Mouse (Mus musculus): ENCODE data around the gene Aurkb. TPM values are rescaled to one million over a fixed set of nuclear protein-coding genes. Genes with fewer than 3 reads are reported as not detected.
A peak's percentile ranks its signal among the peaks of the same experiment; 100 is the strongest.

Gene Aurkb
- total RNA-seq, 1 experiment = 71.7 TPM

DNA sequence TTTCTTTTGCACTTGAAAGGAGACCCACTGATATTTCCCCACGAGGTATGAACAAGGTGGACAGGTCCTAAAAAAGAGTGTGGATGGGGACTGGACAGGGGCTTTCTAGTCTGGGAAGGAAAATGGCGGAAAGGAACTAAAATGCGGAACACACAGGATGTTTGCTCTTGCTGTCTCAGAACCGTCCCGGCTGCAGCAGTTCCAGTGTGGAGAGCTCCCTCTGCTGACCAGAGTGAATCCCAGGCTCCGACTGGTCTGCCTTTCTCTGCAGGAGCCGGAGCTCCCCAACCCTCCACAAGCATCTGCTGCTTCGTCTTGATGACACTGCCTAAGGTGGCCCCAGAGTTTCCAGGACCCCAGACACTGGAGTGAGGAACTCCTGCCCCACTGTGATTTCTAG, 9.6 kb upstream of the Aurkb start:
- H3K9me3 ChIP-seq (ENCODE audit: control insufficient read depth, insufficient read depth, low read depth, low read length) = no peaks in the 10 kb centered on the region
- peak overlapping the region; percentile 11 to 52 for H3K4me3 ChIP-seq (ENCODE audit: insufficient read depth in 1 of 2, low read depth in 1 of 2, low read length in 2 of 2, poor library complexity in 1 of 2, severe bottlenecking in 1 of 2)
- TF ChIP-seq ZC3H11A (IDR thresholded peaks at IDR 0.05; ENCODE audit: borderline replicate concordance, low read depth, low read length) (no peak), CHD2 (IDR thresholded peaks at IDR 0.05; ENCODE audit: low read depth, low read length) (no peak), HCFC1 (IDR thresholded peaks at IDR 0.05; ENCODE audit: borderline replicate concordance, insufficient read depth, low read length) (no peak), ZNF384 (IDR thresholded peaks at IDR 0.05; ENCODE audit: low read depth, low read length) (no peak)
- peaks cover 33% of the 10 kb centered on the region for H3K36me3 ChIP-seq (ENCODE audit: control insufficient read depth, insufficient read depth, low read length, poor library complexity, severe bottlenecking)
- in situ Hi-C loops (cut with MboI; ENCODE audit: low sequenced_read_pairs in 2 of 2, unreplicated experiment in 2 of 2) = no loop called here
- peak overlapping the region; percentile 52; the same call in 1 of the 2 replicates for H3K9ac ChIP-seq (ENCODE audit: insufficient read depth, low read depth, low read length, poor library complexity, severe bottlenecking)
- peak overlapping the region; percentile 16; the same call in 1 of the 2 replicates for H3K27ac ChIP-seq (ENCODE audit: insufficient read depth, low read depth, low read length, poor library complexity, severe bottlenecking)
- H3K4me1 ChIP-seq (ENCODE audit: control insufficient read depth in 2 of 2, insufficient read depth in 2 of 2, low read length in 2 of 2, poor library complexity in 1 of 2) = peaks cover 1 to 20% of the 10 kb centered on the region in 2 experiments; a peak in 2 of 4 replicates
- peak; percentile 86 for DNase-seq (ENCODE audit: low read depth, low spot score)

DNA sequence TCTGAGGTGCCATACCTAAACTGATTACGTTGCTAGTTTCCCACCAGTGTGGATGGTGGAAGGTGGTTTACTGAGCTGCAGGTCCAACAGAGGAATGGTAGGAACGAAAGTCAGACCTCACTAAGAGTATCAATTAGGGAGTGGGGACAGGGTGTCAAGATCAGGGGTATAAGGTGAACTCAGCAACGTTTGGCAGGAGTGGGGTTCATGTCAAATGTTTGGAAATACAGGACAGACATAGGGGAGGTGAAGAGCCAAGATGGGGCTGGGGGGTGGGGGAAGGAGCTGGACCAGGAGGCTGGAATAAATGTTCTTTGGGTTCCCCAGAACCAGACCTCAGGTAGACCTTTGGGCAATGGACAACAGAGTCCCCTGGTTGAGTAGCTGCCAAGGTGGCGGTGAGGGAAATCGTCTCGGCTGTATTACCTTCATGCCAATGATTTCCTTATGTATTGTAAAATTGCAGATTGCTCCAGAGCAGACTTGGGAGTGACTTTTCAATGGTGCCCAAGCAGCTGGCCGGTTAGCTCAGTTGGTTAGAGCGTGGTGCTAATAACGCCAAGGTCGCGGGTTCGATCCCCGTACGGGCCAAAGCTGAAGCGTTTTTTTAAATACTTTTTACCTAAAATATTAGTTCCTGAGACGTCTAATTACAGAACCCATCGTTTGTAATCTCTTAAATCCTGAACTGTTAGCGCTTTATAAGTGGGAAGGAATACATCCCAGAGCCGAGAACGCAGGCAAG, 8.8 kb upstream of the Aurkb start:
- in situ Hi-C loops (cut with MboI; ENCODE audit: low sequenced_read_pairs in 2 of 2, unreplicated experiment in 2 of 2) = no loop called here
- DNase-seq (ENCODE audit: low read depth, low spot score) = no peak
- Histone ChIP-seq H3K9me3 (ENCODE audit: control insufficient read depth, insufficient read depth, low read depth, low read length) (no peaks in the 10 kb centered on the region), H3K4me3 (ENCODE audit: insufficient read depth in 1 of 2, low read depth in 1 of 2, low read length in 2 of 2, poor library complexity in 1 of 2, severe bottlenecking in 1 of 2) (peak overlapping the region; percentile 71 to 88), H3K9ac (ENCODE audit: insufficient read depth, low read depth, low read length, poor library complexity, severe bottlenecking) (peak overlapping the region; percentile 81), H3K4me1 (ENCODE audit: control insufficient read depth in 2 of 2, insufficient read depth in 2 of 2, low read length in 2 of 2, poor library complexity in 1 of 2) (peaks cover 1 to 20% of the 10 kb centered on the region in 2 experiments; a peak in 2 of 4 replicates), H3K36me3 (ENCODE audit: control insufficient read depth, insufficient read depth, low read length, poor library complexity, severe bottlenecking) (peaks cover 25% of the 10 kb centered on the region), H3K27ac (ENCODE audit: insufficient read depth, low read depth, low read length, poor library complexity, severe bottlenecking) (peak overlapping the region; percentile 59)
- TF ChIP-seq CHD2 (IDR thresholded peaks at IDR 0.05; ENCODE audit: low read depth, low read length) = no peak
- TF ChIP-seq MAFK (IDR thresholded peaks at IDR 0.05; ENCODE audit: insufficient read depth, low read depth, low read length) = peak; percentile 90
- no peak for TF ChIP-seq ZNF384 (IDR thresholded peaks at IDR 0.05; ENCODE audit: low read depth, low read length)
- TF ChIP-seq ZC3H11A (IDR thresholded peaks at IDR 0.05; ENCODE audit: borderline replicate concordance, low read depth, low read length) = no peak

- peak overlapping the region; percentile 81 for H3K9ac ChIP-seq (ENCODE audit: insufficient read depth, low read depth, low read length, poor library complexity, severe bottlenecking)
- H3K4me3 ChIP-seq (ENCODE audit: insufficient read depth in 1 of 2, low read depth in 1 of 2, low read length in 2 of 2, poor library complexity in 1 of 2, severe bottlenecking in 1 of 2) = peak overlapping the region; percentile 71 to 88
- in situ Hi-C loops (cut with MboI; ENCODE audit: low sequenced_read_pairs in 2 of 2, unreplicated experiment in 2 of 2) = no loop called here
- peaks cover 1 to 20% of the 10 kb centered on the region in 2 experiments; a peak in 2 of 4 replicates for H3K4me1 ChIP-seq (ENCODE audit: control insufficient read depth in 2 of 2, insufficient read depth in 2 of 2, low read length in 2 of 2, poor library complexity in 1 of 2)
- peaks cover 25% of the 10 kb centered on the region for H3K36me3 ChIP-seq (ENCODE audit: control insufficient read depth, insufficient read depth, low read length, poor library complexity, severe bottlenecking)
- H3K9me3 ChIP-seq (ENCODE audit: control insufficient read depth, insufficient read depth, low read depth, low read length) = no peaks in the 10 kb centered on the region
- DNase-seq (ENCODE audit: low read depth, low spot score) = peak; percentile 75
- H3K27ac ChIP-seq (ENCODE audit: insufficient read depth, low read depth, low read length, poor library complexity, severe bottlenecking) = peak overlapping the region; percentile 59
- TF ChIP-seq ZNF384 (IDR thresholded peaks at IDR 0.05; ENCODE audit: low read depth, low read length) = no peak
- TF ChIP-seq ZC3H11A (IDR thresholded peaks at IDR 0.05; ENCODE audit: borderline replicate concordance, low read depth, low read length) = no peak
- no peak for TF ChIP-seq CHD2 (IDR thresholded peaks at IDR 0.05; ENCODE audit: low read depth, low read length)
- peak; percentile 91 for TF ChIP-seq MAFK (IDR thresholded peaks at IDR 0.05; ENCODE audit: insufficient read depth, low read depth, low read length)
- TF ChIP-seq HCFC1 (IDR thresholded peaks at IDR 0.05; ENCODE audit: borderline replicate concordance, insufficient read depth, low read length) = no peak
Observed at GRCm38 (mm10) chr11:69037231-69038061, 8.0 kb upstream of the Aurkb start.

DNA sequence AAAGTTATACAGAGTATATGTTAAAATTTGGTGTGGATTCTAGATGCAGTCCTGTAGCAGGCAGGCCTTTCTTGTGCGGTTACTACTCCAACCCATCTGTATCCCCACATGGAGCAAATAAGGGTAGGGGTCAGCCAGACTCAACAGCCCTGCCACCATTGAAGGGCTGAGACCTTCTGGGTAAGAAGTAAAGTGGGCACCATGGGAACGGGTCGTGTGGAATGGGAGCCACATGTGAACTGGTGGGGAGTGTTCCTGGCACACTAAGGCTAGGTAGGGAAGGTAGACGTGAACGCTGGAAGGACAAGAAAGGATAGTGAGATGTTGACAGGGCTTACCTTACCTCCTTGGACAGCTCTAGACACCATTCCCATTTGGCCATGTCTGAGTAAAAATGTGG, 7.3 kb upstream of the Aurkb start:
- DNase-seq (ENCODE audit: low read depth, low spot score) = no peak
- H3K4me3 ChIP-seq (ENCODE audit: insufficient read depth in 1 of 2, low read depth in 1 of 2, low read length in 2 of 2, poor library complexity in 1 of 2, severe bottlenecking in 1 of 2) = no peak overlapping the region
- in situ Hi-C loops (cut with MboI; ENCODE audit: low sequenced_read_pairs in 2 of 2, unreplicated experiment in 2 of 2) = no loop called here

More for the DNA sequence above, 7.3 kb upstream of the Aurkb start:
- no peak overlapping the region for H3K9ac ChIP-seq (ENCODE audit: insufficient read depth, low read depth, low read length, poor library complexity, severe bottlenecking)
- H3K4me1 ChIP-seq (ENCODE audit: control insufficient read depth in 2 of 2, insufficient read depth in 2 of 2, low read length in 2 of 2, poor library complexity in 1 of 2) = peaks cover 1 to 20% of the 10 kb centered on the region in 2 experiments; a peak in 2 of 4 replicates
- TF ChIP-seq HCFC1 (IDR thresholded peaks at IDR 0.05; ENCODE audit: borderline replicate concordance, insufficient read depth, low read length) (no peak), CHD2 (IDR thresholded peaks at IDR 0.05; ENCODE audit: low read depth, low read length) (no peak), ZNF384 (IDR thresholded peaks at IDR 0.05; ENCODE audit: low read depth, low read length) (no peak), MAFK (IDR thresholded peaks at IDR 0.05; ENCODE audit: insufficient read depth, low read depth, low read length) (no peak), ZC3H11A (IDR thresholded peaks at IDR 0.05; ENCODE audit: borderline replicate concordance, low read depth, low read length) (no peak)
- no peaks in the 10 kb centered on the region for H3K9me3 ChIP-seq (ENCODE audit: control insufficient read depth, insufficient read depth, low read depth, low read length)
- H3K27ac ChIP-seq (ENCODE audit: insufficient read depth, low read depth, low read length, poor library complexity, severe bottlenecking) = no peak overlapping the region
- H3K36me3 ChIP-seq (ENCODE audit: control insufficient read depth, insufficient read depth, low read length, poor library complexity, severe bottlenecking) = peaks cover 23% of the 10 kb centered on the region
